Mouse (Mus musculus) naive thymus-derived CD4-positive, alpha-beta T cell, adult 5 months (primary cell): Measurements from ENCODE around the gene Ube2t. TPM values are rescaled to one million over a fixed set of nuclear protein-coding genes. Genes with fewer than 3 reads are reported as not detected.

Experiments
- polyA plus RNA-seq: library from polyadenylated mRNA; unstranded; fragments of 100-300 nt; shearing (Covaris generic); gene quantifications from one replicate; pipeline ENCODE4 v1.2.1, GENCODE M21; 2017

Gene Ube2t
- 4.9 TPM for polyA plus RNA-seq

DNA sequence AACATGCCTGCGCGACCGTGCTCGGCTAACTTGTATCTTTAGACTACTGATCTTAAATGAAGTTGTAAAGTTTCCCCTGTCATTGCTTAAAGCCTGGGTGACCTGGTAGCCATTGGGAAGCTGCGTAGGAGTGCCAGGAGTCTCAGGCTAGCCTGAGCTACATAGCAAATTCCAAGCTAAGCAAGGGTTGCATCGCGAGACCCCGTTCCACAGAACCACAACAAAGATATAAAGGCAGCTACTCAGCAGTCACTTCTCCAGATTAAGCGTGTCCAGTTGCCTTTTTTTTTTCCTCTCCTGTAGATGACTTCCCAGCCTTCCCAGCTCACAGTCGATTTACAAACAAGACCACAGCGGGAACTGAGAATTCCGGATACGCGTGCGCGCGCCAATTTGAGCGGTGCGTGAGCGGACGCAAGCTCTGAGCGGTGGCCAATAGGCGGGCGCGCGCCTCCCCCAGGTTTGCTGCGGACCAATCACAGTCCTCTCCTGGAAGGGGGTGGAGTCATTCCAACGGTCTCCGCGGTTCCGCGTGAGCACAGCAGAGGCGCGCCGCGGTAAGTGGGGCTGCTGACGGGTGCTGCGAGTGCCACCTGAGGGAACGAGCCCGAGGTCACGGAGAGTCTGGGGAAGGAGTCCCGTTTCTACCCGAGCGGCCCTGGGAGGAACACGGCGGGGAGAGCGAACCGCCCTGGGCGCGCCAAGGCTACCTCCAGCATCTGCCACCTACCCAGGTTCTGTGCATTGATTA is at the start of gene Ube2t:
TSS of gene Ube2t (plus strand) at position 513 of the 751 bp plus-strand sequence.

DNA sequence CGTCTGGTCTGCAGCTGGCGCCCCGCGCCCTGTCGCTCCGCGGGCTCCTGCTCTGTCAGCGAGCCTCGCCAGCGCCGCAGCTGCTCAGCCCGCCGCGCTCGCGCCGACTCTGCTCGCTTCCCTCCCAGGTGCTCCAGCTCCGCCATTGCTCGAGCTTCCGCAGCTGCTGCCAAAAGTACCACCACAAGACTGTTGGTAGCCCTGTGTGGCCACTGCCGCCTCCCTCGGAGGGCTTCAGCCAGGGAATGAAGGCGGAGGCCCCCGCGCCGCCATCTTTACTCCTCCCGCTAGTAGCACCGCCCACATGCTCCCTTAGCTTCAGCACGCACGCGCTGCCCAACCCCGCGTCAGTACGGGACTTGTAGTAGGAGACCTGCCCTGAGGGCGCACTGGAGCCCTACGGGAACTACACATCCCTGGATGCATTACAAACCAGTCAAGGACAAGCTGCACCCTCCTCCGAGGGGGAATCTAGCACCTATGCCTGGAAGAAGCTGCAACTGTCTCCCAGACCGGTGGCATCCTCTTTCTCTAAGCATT is 6.7 kb upstream of the Ube2t start, which contains the start of gene Ppp1r12b:
TSS of gene Ppp1r12b (minus strand) at position 306 of the 540 bp plus-strand sequence.

Other genes with a start within 250 kb of the Ube2t start
- gene Ppp1r12b, start 6.6 kb upstream of the Ube2t start, polyA plus RNA-seq: 16.3 TPM
- gene Lgr6, start 142.7 kb downstream of the Ube2t start, polyA plus RNA-seq: 0.14 TPM
- 56.2 TPM for gene Ptpn7, start 170.1 kb downstream of the Ube2t start, polyA plus RNA-seq
- gene Arl8a, start 184.3 kb downstream of the Ube2t start, polyA plus RNA-seq: 51.7 TPM
- gene Gpr37l1, start 205.1 kb downstream of the Ube2t start, polyA plus RNA-seq: not detected